Mouse (Mus musculus) stomach, postnatal 0 days (tissue): ENCODE measurements around the gene Sh2d3c.

ENCODE experiments used
- CTCF ChIP-seq: IDR thresholded peaks from 2 replicates; pipeline ENCODE4 v1.5.1; 2016; ENCODE audit warnings: antibody characterized with exemption, low read depth, mild to moderate bottlenecking, moderate library complexity
- EP300 ChIP-seq: optimal IDR thresholded peaks from 2 replicates; pipeline ENCODE3; 2016; ENCODE audit warnings: antibody characterized with exemption

- TF ChIP-seq CTCF = no peak
- TF ChIP-seq EP300 = no peak
Observed at GRCm38 (mm10) chr2:32706971-32707370, 13.9 kb upstream of the Sh2d3c start.
